Mouse (Mus musculus) brown adipose tissue, adult 24 weeks (tissue): ENCODE data around the gene Mfsd4b1. TPM values are rescaled to one million over a fixed set of nuclear protein-coding genes. Genes with fewer than 3 reads are reported as not detected.
A peak's percentile ranks its signal among the peaks of the same experiment; 100 is the strongest.

ENCODE experiments used
- H3K27ac ChIP-seq: fragments of 200-500 bp; replicated peaks from 2 replicates; pipeline ENCODE4 v1.5.1; 2012; ENCODE audit warnings: low read depth, mild to moderate bottlenecking, low read length
- H3K4me1 ChIP-seq: fragments of 200-500 bp; 2 replicates; pipeline ENCODE4 v1.6.1; 2012; ENCODE audit warnings: low read length, mixed read lengths; ENCODE audit not compliant: control insufficient read depth, insufficient read depth, insufficient read length
- H3K4me3 ChIP-seq: fragments of 200-500 bp; 2 replicates; pipeline ENCODE4 v1.5.1; 2012; ENCODE audit warnings: low read depth, mild to moderate bottlenecking, low read length, moderate library complexity; ENCODE audit not compliant: insufficient read depth
- polyA plus RNA-seq: library from polyadenylated mRNA; stranded (reverse); fragments of >200 nt; gene quantifications from 2 replicates; pipeline ENCODE4 v1.2.4, GENCODE M21; 2012; ENCODE audit not compliant: missing spikeins, insufficient read depth, insufficient read length

Mfsd4b1 gene
- polyA plus RNA-seq, 1 experiment, result 9.7 TPM

- Histone ChIP-seq H3K4me3 (no peak overlapping the region), H3K27ac (no peak overlapping the region), H3K4me1 (no peaks in the 10 kb centered on the region)
Measured at GRCm38 (mm10) chr10:39960441-39960822, 64.6 kb downstream of the Mfsd4b1 start.

- peak within 1 kb of the TSS; percentile 83 for H3K27ac ChIP-seq
Measured at GRCm38 (mm10) chr10:39959761-39960440, 65.2 kb downstream of the Mfsd4b1 start, which contains the start of gene Mfsd4b3. Gene Mfsd4b3, minus strand, starts transcription at chr10:39960153.

DNA sequence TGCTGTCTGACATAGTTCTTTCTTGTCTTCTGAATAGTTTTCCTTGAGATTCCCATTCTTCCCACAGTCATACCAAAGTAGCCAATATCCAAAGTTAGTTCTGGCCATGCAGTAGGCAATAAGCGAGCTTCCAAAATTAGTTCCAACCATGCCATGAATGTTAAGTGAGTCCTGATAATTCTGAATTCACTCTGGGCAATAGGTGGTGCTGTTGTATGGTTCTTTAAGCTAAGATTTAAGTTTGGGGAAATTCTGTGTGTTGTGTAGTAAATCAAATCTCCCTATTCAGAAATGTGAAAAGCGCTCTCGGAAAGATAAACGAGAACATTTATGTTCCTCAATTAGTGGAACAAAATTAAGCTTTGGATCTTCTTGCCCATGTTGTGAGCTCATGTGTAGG lies 66.8 kb downstream of the Mfsd4b1 start:
- Histone ChIP-seq H3K27ac (no peak overlapping the region), H3K4me1 (no peaks in the 10 kb centered on the region), H3K4me3 (no peak overlapping the region)

More at GRCm38 (mm10) chr10:39959761-39960440, 65.2 kb downstream of the Mfsd4b1 start, which contains the start of gene Mfsd4b3:
- H3K4me3 ChIP-seq, result peak within 1 kb of the TSS; percentile 78
- H3K4me1 ChIP-seq, result no peaks in the 10 kb centered on the region

DNA sequence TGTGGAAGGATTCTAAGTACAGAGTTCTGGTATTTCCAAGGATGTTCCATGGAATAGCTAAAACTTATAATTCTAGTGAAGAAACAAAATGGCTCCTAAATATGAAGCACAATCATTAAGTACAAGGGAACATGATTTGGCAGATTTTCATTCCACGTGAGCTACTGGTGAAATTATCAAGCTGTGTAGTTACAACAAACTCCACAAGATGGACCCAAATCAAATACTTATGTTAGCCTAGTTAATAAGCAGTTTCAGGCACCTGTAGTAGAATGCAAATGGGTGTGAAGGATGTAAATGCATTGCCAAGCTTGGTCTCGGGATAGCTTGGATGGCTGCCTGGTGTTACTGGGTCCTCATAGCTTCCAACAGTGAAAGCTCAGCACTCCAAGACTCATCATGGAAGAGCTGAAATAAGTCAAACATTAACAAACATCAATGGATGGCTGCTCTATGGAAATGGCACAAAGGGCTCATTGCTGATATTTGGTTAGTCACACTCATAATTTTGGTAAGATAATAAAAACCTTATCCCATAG lies 68.7 kb downstream of the Mfsd4b1 start:
- Histone ChIP-seq H3K4me3 (no peak overlapping the region), H3K4me1 (no peaks in the 10 kb centered on the region), H3K27ac (no peak overlapping the region)

DNA sequence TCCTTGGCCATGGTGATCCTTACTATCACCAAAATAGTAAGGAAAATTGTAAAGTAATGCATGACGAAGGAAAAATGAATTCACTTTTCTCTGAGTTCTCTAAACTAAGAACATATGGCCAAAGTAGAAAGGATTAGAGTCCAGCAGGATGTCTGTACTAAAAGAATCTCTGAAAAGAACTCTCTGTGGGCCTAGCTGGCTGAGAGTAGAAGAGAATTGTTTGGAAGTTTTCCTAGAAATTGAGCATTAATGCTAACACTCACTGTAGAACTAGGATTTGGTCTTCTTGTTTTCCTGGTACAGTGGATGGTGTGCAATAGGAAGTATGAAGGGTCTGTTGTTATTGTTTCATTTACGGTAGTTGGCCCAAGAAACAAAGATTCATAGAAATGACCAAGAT lies 69.9 kb downstream of the Mfsd4b1 start:
- Histone ChIP-seq H3K4me3 (no peak overlapping the region), H3K27ac (no peak overlapping the region), H3K4me1 (no peaks in the 10 kb centered on the region)

Other genes with a start within 250 kb of the Mfsd4b1 start
- 2.0 and 4.7 TPM in 2 replicates for gene Mfsd4b4, start 126.0 kb downstream of the Mfsd4b1 start, polyA plus RNA-seq
- not detected in 2 replicates for gene Mfsd4b2, start 98.3 kb downstream of the Mfsd4b1 start, polyA plus RNA-seq
- gene Mfsd4b3, start 65.1 kb downstream of the Mfsd4b1 start, polyA plus RNA-seq, result 2.3 and 3.1 TPM in 2 replicates
- gene Mfsd4b5, start 38.6 kb downstream of the Mfsd4b1 start, polyA plus RNA-seq, result not detected in 2 replicates
- gene Slc16a10, start 117.0 kb upstream of the Mfsd4b1 start, polyA plus RNA-seq, result 15.4 and 16.1 TPM in 2 replicates
- gene Rpf2, start 221.8 kb upstream of the Mfsd4b1 start, polyA plus RNA-seq, result 29.1 and 31.1 TPM in 2 replicates
- 57.3 and 70.6 TPM in 2 replicates for gene Gtf3c6, start 232.8 kb upstream of the Mfsd4b1 start, polyA plus RNA-seq